ENCODE assay signal across 31 mouse cellular contexts in the genomic region with DNA sequence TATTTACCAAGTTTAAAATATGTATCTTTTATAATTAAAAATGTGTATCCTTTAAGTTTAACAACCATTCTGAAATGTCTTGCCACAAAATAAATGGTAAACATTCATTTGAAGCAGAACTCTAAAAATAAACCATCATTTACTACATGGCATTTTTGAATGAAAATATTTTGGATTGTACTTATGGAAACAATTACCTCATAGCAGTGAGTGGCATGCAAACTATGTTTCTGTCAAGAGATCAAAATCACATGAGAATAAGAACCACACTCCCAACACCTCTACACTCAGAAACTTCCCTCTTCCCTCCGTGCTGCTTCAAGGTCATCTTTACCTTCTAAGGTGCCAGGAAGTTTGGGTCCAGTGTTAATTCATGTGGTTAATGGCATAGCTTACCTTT.
"Had no signal": no experiment of that assay in that cellular context is flagged by ENCODE, and none has a peak within 500 bp of the region (broad histone marks: within the 10 kb centered on the region; RNA-seq: fewer than 3 reads in every experiment).

No protein-coding gene starts in this region.

- H3K4me1 ChIP-seq: limb, embryonic 10.5 days; limb, embryonic 12.5 days; limb, embryonic 13.5 days; limb, embryonic 15.5 days; liver, embryonic 12.5 days; liver, embryonic 13.5 days; liver, embryonic 15.5 days; lung, embryonic 15.5 days; megakaryocyte, embryonic 14.5 days; midbrain, embryonic 10.5 days; midbrain, embryonic 12.5 days; midbrain, embryonic 13.5 days; midbrain, embryonic 15.5 days; neural tube, embryonic 12.5 days had no signal

- H3K36me3 ChIP-seq: limb, embryonic 10.5 days; limb, embryonic 12.5 days; limb, embryonic 13.5 days; limb, embryonic 15.5 days; liver, embryonic 12.5 days; liver, embryonic 13.5 days; liver, embryonic 15.5 days; lung, embryonic 15.5 days; midbrain, embryonic 10.5 days; midbrain, embryonic 12.5 days; midbrain, embryonic 13.5 days; midbrain, embryonic 15.5 days; neural tube, embryonic 12.5 days had no signal

- H3K4me2 ChIP-seq: limb, embryonic 12.5 days; limb, embryonic 13.5 days; limb, embryonic 15.5 days; liver, embryonic 11.5 days; liver, embryonic 12.5 days; liver, embryonic 13.5 days; liver, embryonic 15.5 days; lung, embryonic 14.5 days; lung, embryonic 15.5 days; midbrain, embryonic 11.5 days; midbrain, embryonic 12.5 days; midbrain, embryonic 13.5 days; midbrain, embryonic 15.5 days; neural tube, embryonic 12.5 days had no signal

- H3K27me3 ChIP-seq: limb, embryonic 12.5 days; limb, embryonic 13.5 days; limb, embryonic 15.5 days; liver, embryonic 12.5 days; liver, embryonic 13.5 days; liver, embryonic 15.5 days; lung, embryonic 15.5 days; megakaryocyte, embryonic 14.5 days; midbrain, embryonic 12.5 days; midbrain, embryonic 13.5 days; midbrain, embryonic 15.5 days; neural tube, embryonic 12.5 days had no signal

- H3K27ac ChIP-seq: left cerebral cortex, adult 2 months; limb, embryonic 10.5 days; limb, embryonic 12.5 days; limb, embryonic 13.5 days; limb, embryonic 15.5 days; liver, embryonic 12.5 days; liver, embryonic 13.5 days; liver, embryonic 14.5 days; liver, embryonic 15.5 days; lung, embryonic 15.5 days; macrophage; midbrain, embryonic 10.5 days; midbrain, embryonic 12.5 days; midbrain, embryonic 13.5 days; midbrain, embryonic 15.5 days; neural tube, embryonic 12.5 days had no signal

- H3K9me3 ChIP-seq: limb, embryonic 10.5 days; limb, embryonic 12.5 days; limb, embryonic 13.5 days; limb, embryonic 15.5 days; liver, embryonic 12.5 days; liver, embryonic 13.5 days; liver, embryonic 15.5 days; lung, embryonic 15.5 days; megakaryocyte, embryonic 14.5 days; midbrain, embryonic 10.5 days; midbrain, embryonic 12.5 days; midbrain, embryonic 13.5 days; midbrain, embryonic 15.5 days; neural tube, embryonic 12.5 days had no signal

- DNase-seq: left cerebral cortex, postnatal 4 days; liver; liver, embryonic 13.5 days; liver, postnatal 0 days; lung, adult 18-20 months; lung, adult 2 months; lung, embryonic 14.5 days; lung, postnatal 10 days; lung, postnatal 14 days; lung, postnatal 36 days; midbrain, embryonic 14.5 days had no signal

- H3K4me3 ChIP-seq: left cerebral cortex, adult 2 months; limb, embryonic 10.5 days; limb, embryonic 12.5 days; limb, embryonic 13.5 days; limb, embryonic 15.5 days; liver, embryonic 12.5 days; liver, embryonic 13.5 days; liver, embryonic 15.5 days; lung, embryonic 15.5 days; megakaryocyte, embryonic 14.5 days; midbrain, embryonic 10.5 days; midbrain, embryonic 12.5 days; midbrain, embryonic 13.5 days; midbrain, embryonic 15.5 days; myocyte; neural tube, embryonic 12.5 days had no signal

- ATAC-seq: liver, embryonic 12.5 days; liver, postnatal 0 days; lung, postnatal 0 days; midbrain, embryonic 13.5 days; midbrain, embryonic 15.5 days had no signal

- H3K9ac ChIP-seq: limb, embryonic 12.5 days; limb, embryonic 13.5 days; limb, embryonic 15.5 days; liver, embryonic 12.5 days; liver, embryonic 13.5 days; liver, embryonic 14.5 days; liver, embryonic 15.5 days; liver, postnatal 0 days; lung, embryonic 14.5 days; lung, embryonic 15.5 days; midbrain, embryonic 12.5 days; midbrain, embryonic 13.5 days; midbrain, embryonic 15.5 days; neural tube, embryonic 12.5 days had no signal
